11 mouse cellular contexts compared by ENCODE assay signal in genomic region chr7:64792031-64792430, GRCm38 (mm10).
DNase-seq lines count a peak whose midpoint lies in the region; ATAC-seq lines count a peak whose summit lies in the region.
"Had no signal": no experiment of that assay in that cellular context is flagged by ENCODE, and none has a peak within 500 bp of the region (broad histone marks: within the 10 kb centered on the region; RNA-seq: fewer than 3 reads in every experiment).

No protein-coding gene starts in this region.

- peaks cover 5% of the 10 kb centered on the region; the same call in 1 of the 2 replicates for H3K4me1 ChIP-seq in hindbrain, embryonic 15.5 days (replicated peaks)
- no peaks in the 10 kb centered on the region for H3K4me1 ChIP-seq in hindbrain, embryonic 12.5 days

- H3K4me3 ChIP-seq in hindbrain, embryonic 15.5 days = no peak overlapping the region
- H3K4me3 ChIP-seq in hindbrain, embryonic 12.5 days = no peak overlapping the region
- H3K4me3 ChIP-seq: neural tube, embryonic 13.5 days had no signal

- no peak overlapping the region for H3K27ac ChIP-seq in hindbrain, embryonic 15.5 days (replicated peaks)
- H3K27ac ChIP-seq in hindbrain, embryonic 12.5 days = no peak overlapping the region
- H3K27ac ChIP-seq: neural tube, embryonic 13.5 days had no signal

- 59% methylated on average over 8 of the region's 8 CpGs for WGBS in hindbrain, embryonic 15.5 days
- 72% methylated on average over 8 of the region's 8 CpGs for WGBS in hindbrain, embryonic 12.5 days

- no peak overlapping the region for H3K9ac ChIP-seq in hindbrain, embryonic 15.5 days
- no peak overlapping the region for H3K9ac ChIP-seq in hindbrain, embryonic 12.5 days
- H3K9ac ChIP-seq: neural tube, embryonic 13.5 days had no signal

- no peaks in the 10 kb centered on the region for H3K36me3 ChIP-seq in hindbrain, embryonic 15.5 days
- no peaks in the 10 kb centered on the region for H3K36me3 ChIP-seq in hindbrain, embryonic 12.5 days
- H3K36me3 ChIP-seq: neural tube, embryonic 13.5 days had no signal

- no peak overlapping the region for H3K4me2 ChIP-seq in hindbrain, embryonic 15.5 days
- no peak overlapping the region for H3K4me2 ChIP-seq in hindbrain, embryonic 12.5 days (replicated peaks)
- H3K4me2 ChIP-seq: neural tube, embryonic 13.5 days had no signal

- H3K27me3 ChIP-seq in hindbrain, embryonic 15.5 days = no peaks in the 10 kb centered on the region
- no peaks in the 10 kb centered on the region for H3K27me3 ChIP-seq in hindbrain, embryonic 12.5 days
- H3K27me3 ChIP-seq: neural tube, embryonic 13.5 days had no signal

- H3K9me3 ChIP-seq in hindbrain, embryonic 15.5 days = no peaks in the 10 kb centered on the region
- no peaks in the 10 kb centered on the region for H3K9me3 ChIP-seq in hindbrain, embryonic 12.5 days (replicated peaks)
- H3K9me3 ChIP-seq: neural tube, embryonic 13.5 days had no signal

- ATAC-seq in hindbrain, embryonic 15.5 days (ENCODE audit: low FRiP score, low read depth) = 0 out of 2 replicates have a peak, but pooled peaks have one; percentile 30
- ATAC-seq in hindbrain, embryonic 12.5 days (ENCODE audit: low FRiP score) = no peak
- ATAC-seq in inflammation-experienced regulatory T-cells, adult 6 months = no peak
- ATAC-seq: activated CD4-positive, CD25-positive, alpha-beta regulatory T cell, adult 4 months had no signal

- DNase-seq in ovary, adult 18-20 months (ENCODE audit: low spot score) = peak; percentile 30
- DNase-seq in ovary, postnatal 10 days (ENCODE audit: low spot score) = no peak
- peak; percentile 32 to 66 for DNase-seq in gastrocnemius, adult 8-10 months (ENCODE audit: low spot score in 2 of 2)
- DNase-seq in ovary, postnatal 36 days (ENCODE audit: low spot score) = peak; percentile 63
- no peak for DNase-seq in right cerebral cortex, postnatal 36 days (ENCODE audit: low spot score in 2 of 2)
- DNase-seq: layer of hippocampus, postnatal 36 days had no signal

Comparison
In these comparisons a context has a peak if more than half of its experiments do, and no peak if none do; other contexts are left out.
1. DNase-seq: peak in ovary, adult 18-20 months (single experiment), gastrocnemius, adult 8-10 months (2 of 2) and ovary, postnatal 36 days (single experiment); none in ovary, postnatal 10 days (single experiment) and right cerebral cortex, postnatal 36 days (0 of 2).